In the genomic region with DNA sequence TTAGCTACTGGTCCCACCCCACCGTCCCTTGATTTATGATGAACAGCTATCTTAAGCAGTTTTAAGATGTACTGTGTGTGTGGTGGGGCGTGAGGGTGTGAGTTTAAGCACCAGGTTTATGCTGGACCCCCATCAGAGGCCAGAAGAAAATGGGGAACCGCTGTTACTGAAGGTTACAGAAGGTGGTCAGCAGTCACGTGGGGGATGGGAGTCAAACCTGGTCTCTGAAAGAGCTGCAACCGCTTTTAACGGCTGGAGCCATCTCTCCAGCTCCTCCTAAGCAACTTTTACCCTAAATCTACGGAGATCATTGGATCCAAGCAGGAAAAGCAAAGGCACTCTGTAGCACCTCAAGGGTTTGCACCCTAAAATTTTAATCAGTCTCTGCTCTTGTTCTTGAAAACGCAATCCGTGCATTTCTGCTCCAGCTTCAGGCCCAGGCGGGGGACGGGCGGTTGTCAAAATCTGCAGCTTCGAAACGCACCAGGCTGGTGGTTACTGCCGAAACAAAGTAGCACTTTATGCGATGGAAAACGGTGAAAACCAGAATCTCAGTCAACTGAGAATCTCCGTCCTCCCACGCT, we compare ENCODE assay signal across 8 mouse cellular contexts. TPM values are rescaled to one million over a fixed set of nuclear protein-coding genes. Genes with fewer than 3 reads are reported as not detected.
DNase-seq lines count a peak whose midpoint lies in the region; ATAC-seq lines count a peak whose summit lies in the region.

No protein-coding gene starts in this region.

- H3K4me3 ChIP-seq in hindbrain, embryonic 10.5 days: peak overlapping the region; percentile 94
- H3K4me3 ChIP-seq in lung, embryonic 16.5 days (ENCODE audit: low read length): peak overlapping the region; percentile 81
- H3K4me3 ChIP-seq in stomach, embryonic 15.5 days (replicated peaks): peak overlapping the region; percentile 66

- H3K9me3 ChIP-seq in hindbrain, embryonic 10.5 days: no peaks in the 10 kb centered on the region
- no peaks in the 10 kb centered on the region for H3K9me3 ChIP-seq in lung, embryonic 16.5 days (ENCODE audit: control insufficient read depth, low read length)
- H3K9me3 ChIP-seq in stomach, embryonic 15.5 days: no peaks in the 10 kb centered on the region

- peak overlapping the region; percentile 91 for H3K9ac ChIP-seq in lung, embryonic 16.5 days (ENCODE audit: low read length)
- peak overlapping the region; percentile 54 for H3K9ac ChIP-seq in stomach, embryonic 15.5 days

- no peak for DNase-seq in frontal cortex, postnatal 36 days (ENCODE audit: low spot score in 2 of 2)
- peak; percentile 25 for DNase-seq in thymus, postnatal 14 days
- DNase-seq in thymus, adult 18-20 months: no peak
- no peak for DNase-seq in hindbrain, embryonic 10.5 days (ENCODE audit: low spot score)
- DNase-seq in thymus, postnatal 10 days (ENCODE audit: low spot score in 2 of 2): no peak

- peak overlapping the region; percentile 79 for H3K4me2 ChIP-seq in lung, embryonic 16.5 days (ENCODE audit: low read depth, low read length)
- peak overlapping the region; percentile 74 for H3K4me2 ChIP-seq in stomach, embryonic 15.5 days

- no peaks in the 10 kb centered on the region for H3K36me3 ChIP-seq in hindbrain, embryonic 10.5 days
- H3K36me3 ChIP-seq in lung, embryonic 16.5 days (ENCODE audit: control insufficient read depth, insufficient read depth, low read length): no peaks in the 10 kb centered on the region
- H3K36me3 ChIP-seq in stomach, embryonic 15.5 days: no peaks in the 10 kb centered on the region

- ATAC-seq in frontal cortex, adult (ENCODE audit: low TSS enrichment): peak; percentile 64
- ATAC-seq in lung, embryonic 16.5 days (ENCODE audit: low read depth): 0 out of 2 replicates have a peak, but pooled peaks have one; percentile 4
- 0 out of 2 replicates have a peak, but pooled peaks have one; percentile 3 for ATAC-seq in stomach, embryonic 15.5 days (ENCODE audit: insufficient read depth, low FRiP score, low read depth)

- WGBS in hindbrain, embryonic 10.5 days: 6% methylated on average over 19 of the region's 19 CpGs
- WGBS in lung, embryonic 16.5 days: 5% methylated on average over 19 of the region's 19 CpGs
- 4% methylated on average over 19 of the region's 19 CpGs for WGBS in stomach, embryonic 15.5 days

- peaks cover 18% of the 10 kb centered on the region for H3K4me1 ChIP-seq in hindbrain, embryonic 10.5 days (replicated peaks)
- H3K4me1 ChIP-seq in lung, embryonic 16.5 days (replicated peaks; ENCODE audit: control insufficient read depth, insufficient read depth, low read length): peaks cover 12% of the 10 kb centered on the region
- peaks cover 3% of the 10 kb centered on the region; the same call in 1 of the 2 replicates for H3K4me1 ChIP-seq in stomach, embryonic 15.5 days

- no peaks in the 10 kb centered on the region for H3K27me3 ChIP-seq in hindbrain, embryonic 10.5 days (ENCODE audit: insufficient read depth, poor library complexity, severe bottlenecking)
- H3K27me3 ChIP-seq in lung, embryonic 16.5 days (ENCODE audit: control insufficient read depth, insufficient read depth, low read depth, low read length): no peaks in the 10 kb centered on the region
- H3K27me3 ChIP-seq in stomach, embryonic 15.5 days (replicated peaks): no peaks in the 10 kb centered on the region

- H3K27ac ChIP-seq in hindbrain, embryonic 10.5 days: peak overlapping the region; percentile 91
- peak overlapping the region; percentile 73 for H3K27ac ChIP-seq in lung, embryonic 16.5 days (ENCODE audit: low read length)
- peak overlapping the region; percentile 69 for H3K27ac ChIP-seq in stomach, embryonic 15.5 days

RNA-seq across cellular contexts. Expression of a gene that starts 0.5 kb away (rescaled TPM):
- 32.2 and 36.0 TPM in 2 replicates for polyA plus RNA-seq in hindbrain, embryonic 10.5 days (2016; fragmentation: Nextera tagmentation; extraction: Ambion mirVana)
- 22.6 and 26.5 TPM in 2 replicates for polyA plus RNA-seq in lung, embryonic 16.5 days (2015; fragmentation: Nextera tagmentation; extraction: Ambion mirVana)
- 29.4 TPM in 2 replicates for polyA plus RNA-seq in stomach, embryonic 15.5 days (2015; fragmentation: Nextera tagmentation; extraction: Ambion mirVana)

RNA-seq across cellular contexts. Expression of a gene that starts 41.6 kb away (rescaled TPM):
- polyA plus RNA-seq in hindbrain, embryonic 10.5 days (2016; fragmentation: Nextera tagmentation; extraction: Ambion mirVana): not detected in 2 replicates
- polyA plus RNA-seq in lung, embryonic 16.5 days (2015; fragmentation: Nextera tagmentation; extraction: Ambion mirVana): 0.36 and 2.4 TPM in 2 replicates
- polyA plus RNA-seq in stomach, embryonic 15.5 days (2015; fragmentation: Nextera tagmentation; extraction: Ambion mirVana): 5.0 and 10.3 TPM in 2 replicates

Comparison
In these comparisons a context has a peak if more than half of its experiments do, and no peak if none do; other contexts are left out.
1. ATAC-seq: peak in every context shown above with its lines; median percentile 64 in frontal cortex, adult; 4 in lung, embryonic 16.5 days; 3 in stomach, embryonic 15.5 days.